Mouse (Mus musculus) testis, adult 2 months (tissue): ENCODE results near the gene Tut4. TPM values are rescaled to one million over a fixed set of nuclear protein-coding genes. Genes with fewer than 3 reads are reported as not detected.

Experiments
- H3K27ac ChIP-seq: fragments of 200-500 bp; 2 replicates; pipeline ENCODE4 v1.5.1; 2012; ENCODE audit warnings: low read depth, low read length; ENCODE audit not compliant: control insufficient read depth, insufficient read depth
- H3K27me3 ChIP-seq: fragments of 200-500 bp; 2 replicates; pipeline ENCODE4 v1.6.1; 2012; ENCODE audit warnings: mild to moderate bottlenecking, low read length, moderate library complexity; ENCODE audit not compliant: control insufficient read depth, insufficient read depth
- H3K36me3 ChIP-seq: fragments of 200-500 bp; 2 replicates; pipeline ENCODE4 v1.6.1; 2012; ENCODE audit warnings: mild to moderate bottlenecking, low read length; ENCODE audit not compliant: control insufficient read depth, insufficient read depth
- H3K4me1 ChIP-seq: fragments of 200-500 bp; 2 replicates; pipeline ENCODE4 v1.6.1; 2012; ENCODE audit warnings: low read length; ENCODE audit not compliant: control insufficient read depth, insufficient read depth
- H3K4me3 ChIP-seq: fragments of 200-500 bp; 2 replicates; pipeline ENCODE4 v1.5.1; 2012; ENCODE audit warnings: low read depth, mild to moderate bottlenecking, low read length, moderate library complexity, mixed read lengths; ENCODE audit not compliant: control insufficient read depth
- CTCF ChIP-seq: fragments of 200-500 bp; IDR thresholded peaks from 2 replicates; pipeline ENCODE4 v1.5.1; 2012; ENCODE audit warnings: low read depth, mild to moderate bottlenecking, inconsistent platforms, low read length, moderate library complexity; ENCODE audit not compliant: control insufficient read depth, insufficient read depth, insufficient replicate concordance
- POLR2A ChIP-seq: fragments of 200-500 bp; IDR thresholded peaks from 2 replicates; pipeline ENCODE4 v1.6.1; 2012; ENCODE audit warnings: low read depth, mild to moderate bottlenecking, inconsistent platforms, low read length, moderate library complexity; ENCODE audit not compliant: control insufficient read depth
- polyA plus RNA-seq: library from polyadenylated mRNA; depleted of rRNA; stranded (reverse); fragments of >200 nt; gene quantifications from 2 replicates; pipeline ENCODE4 v1.2.3, GENCODE M21; 2012; rRNA removed

The Tut4 gene
- 46.8 and 49.2 TPM in 2 replicates for polyA plus RNA-seq

GRCm38 (mm10) chr4:108459231-108460155 is at the start of gene Tut4:
Gene Tut4, plus strand, starts transcription at chr4:108459426.
- no peaks in the 10 kb centered on the region for H3K27me3 ChIP-seq
- H3K4me1 ChIP-seq = peaks cover 3% of the 10 kb centered on the region
- TF ChIP-seq POLR2A (peak; percentile 67), CTCF (no peak)
- H3K4me3 ChIP-seq = peak within 1 kb of the TSS; percentile 97
- H3K36me3 ChIP-seq = no peaks in the 10 kb centered on the region
- peak within 1 kb of the TSS; percentile 94 for H3K27ac ChIP-seq

- Histone ChIP-seq H3K4me1 (no peaks in the 10 kb centered on the region), H3K27ac (no peak overlapping the region), H3K27me3 (no peaks in the 10 kb centered on the region), H3K4me3 (no peak overlapping the region), H3K36me3 (no peaks in the 10 kb centered on the region)
- no peak for TF ChIP-seq POLR2A
- no peak for TF ChIP-seq CTCF
Measured at GRCm38 (mm10) chr4:108424587-108424986, 34.6 kb upstream of the Tut4 start.

- H3K27ac ChIP-seq = no peak overlapping the region
- no peaks in the 10 kb centered on the region for H3K4me1 ChIP-seq
- no peaks in the 10 kb centered on the region for H3K27me3 ChIP-seq
- no peak for TF ChIP-seq POLR2A
- no peak for TF ChIP-seq CTCF
- no peak overlapping the region for H3K4me3 ChIP-seq
- no peaks in the 10 kb centered on the region for H3K36me3 ChIP-seq
Measured at GRCm38 (mm10) chr4:108427719-108428340, 31.4 kb upstream of the Tut4 start.

- TF ChIP-seq CTCF = no peak
- TF ChIP-seq POLR2A = no peak
- H3K36me3 ChIP-seq = no peaks in the 10 kb centered on the region
- no peak overlapping the region for H3K4me3 ChIP-seq
- H3K27me3 ChIP-seq = no peaks in the 10 kb centered on the region
- H3K4me1 ChIP-seq = no peaks in the 10 kb centered on the region
- H3K27ac ChIP-seq = no peak overlapping the region
Measured at GRCm38 (mm10) chr4:108428341-108428721, 30.9 kb upstream of the Tut4 start.

- peak overlapping the region; percentile 65 for H3K4me3 ChIP-seq
- no peaks in the 10 kb centered on the region for H3K36me3 ChIP-seq
- TF ChIP-seq CTCF = no peak
- peak; percentile 28; the same call in 1 of the 2 replicates for TF ChIP-seq POLR2A
- peak overlapping the region; percentile 61; the same call in 1 of the 2 replicates for H3K27ac ChIP-seq
- no peaks in the 10 kb centered on the region for H3K27me3 ChIP-seq
- H3K4me1 ChIP-seq = no peaks in the 10 kb centered on the region
Measured at GRCm38 (mm10) chr4:108430656-108431560, 28.3 kb upstream of the Tut4 start.

GRCm38 (mm10) chr4:108431561-108431936 is 27.7 kb upstream of the Tut4 start:
- peak overlapping the region; percentile 62 for H3K4me3 ChIP-seq
- no peaks in the 10 kb centered on the region for H3K36me3 ChIP-seq
- H3K4me1 ChIP-seq = no peaks in the 10 kb centered on the region
- 0 out of 2 replicates have a peak overlapping the region, but pooled peaks have one; percentile 25 for H3K27ac ChIP-seq
- H3K27me3 ChIP-seq = no peaks in the 10 kb centered on the region
- TF ChIP-seq CTCF (no peak), POLR2A (no peak)

GRCm38 (mm10) chr4:108433341-108433740 is 25.9 kb upstream of the Tut4 start:
- peak overlapping the region; percentile 25; the same call in 1 of the 2 replicates for H3K4me3 ChIP-seq
- H3K4me1 ChIP-seq = no peaks in the 10 kb centered on the region
- no peaks in the 10 kb centered on the region for H3K36me3 ChIP-seq
- no peaks in the 10 kb centered on the region for H3K27me3 ChIP-seq
- H3K27ac ChIP-seq = no peak overlapping the region
- no peak for TF ChIP-seq POLR2A
